Comparison of ENCODE assay signal across 12 mouse cellular contexts in genomic region chr11:109266161-109266910, GRCm38 (mm10). TPM values are rescaled to one million over a fixed set of nuclear protein-coding genes. Genes with fewer than 3 reads are reported as not detected.
DNase-seq lines count a peak whose midpoint lies in the region; ATAC-seq and TF ChIP-seq lines count a peak whose summit lies in the region.
"Had no signal": no experiment of that assay in that cellular context is flagged by ENCODE, and none has a peak within 500 bp of the region (broad histone marks: within the 10 kb centered on the region; RNA-seq: fewer than 3 reads in every experiment).

No protein-coding gene starts in this region.

- H3K9ac ChIP-seq in forebrain, postnatal 0 days, result no peak overlapping the region
- no peak overlapping the region for H3K9ac ChIP-seq in forebrain, embryonic 11.5 days (ENCODE audit: low read length)
- no peak overlapping the region for H3K9ac ChIP-seq in lung, postnatal 0 days (replicated peaks; ENCODE audit: low read depth)
- no peak overlapping the region for H3K9ac ChIP-seq in stomach, embryonic 16.5 days (ENCODE audit: low read length)

- no peaks in the 10 kb centered on the region for H3K9me3 ChIP-seq in forebrain, postnatal 0 days (ENCODE audit: low read length)
- no peaks in the 10 kb centered on the region for H3K9me3 ChIP-seq in forebrain, embryonic 11.5 days (ENCODE audit: control insufficient read depth, low read length)
- H3K9me3 ChIP-seq in lung, postnatal 0 days (ENCODE audit: low read length), result no peaks in the 10 kb centered on the region
- no peaks in the 10 kb centered on the region for H3K9me3 ChIP-seq in stomach, embryonic 16.5 days (replicated peaks; ENCODE audit: control insufficient read depth, low read length)

- no peaks in the 10 kb centered on the region; the same call in 1 of the 2 replicates for H3K36me3 ChIP-seq in forebrain, postnatal 0 days (ENCODE audit: insufficient read depth)
- H3K36me3 ChIP-seq in forebrain, embryonic 11.5 days (ENCODE audit: control insufficient read depth, insufficient read depth, low read length), result no peaks in the 10 kb centered on the region
- H3K36me3 ChIP-seq in lung, postnatal 0 days (ENCODE audit: insufficient read depth, low read length), result no peaks in the 10 kb centered on the region
- no peaks in the 10 kb centered on the region for H3K36me3 ChIP-seq in stomach, embryonic 16.5 days (ENCODE audit: control insufficient read depth, insufficient read depth, low read length)

- peak; percentile 67 for DNase-seq in forebrain, postnatal 0 days
- DNase-seq in forebrain, embryonic 11.5 days (ENCODE audit: low spot score), result no peak
- DNase-seq in lung, postnatal 10 days, result peak; percentile 14
- no peak for DNase-seq in lung, postnatal 0 days (ENCODE audit: low spot score)
- peak; percentile 40 to 43 for DNase-seq in left cerebral cortex, postnatal 36 days (ENCODE audit: low spot score in 2 of 2)
- no peak for DNase-seq in T-cell, adult 2 months (ENCODE audit: low spot score)
- DNase-seq in B cell, adult 2 months, result no peak
- DNase-seq: heart, adult 18-20 months; thymus, postnatal 25 days had no signal

- H3K4me1 ChIP-seq in forebrain, postnatal 0 days (ENCODE audit: insufficient read depth), result no peaks in the 10 kb centered on the region
- H3K4me1 ChIP-seq in forebrain, embryonic 11.5 days (replicated peaks; ENCODE audit: control insufficient read depth, insufficient read depth, low read length), result no peaks in the 10 kb centered on the region
- H3K4me1 ChIP-seq in lung, postnatal 0 days (ENCODE audit: insufficient read depth, low read depth, low read length), result no peaks in the 10 kb centered on the region
- H3K4me1 ChIP-seq in stomach, embryonic 16.5 days (ENCODE audit: control insufficient read depth, insufficient read depth, low read length), result peaks cover 8% of the 10 kb centered on the region; the same call in 1 of the 2 replicates

- peak; percentile 38; the same call in 1 of the 2 replicates for ATAC-seq in forebrain, postnatal 0 days
- no peak for ATAC-seq in forebrain, embryonic 11.5 days (replicated peaks; ENCODE audit: low FRiP score)
- ATAC-seq in lung, postnatal 0 days, result no peak
- ATAC-seq in stomach, embryonic 16.5 days (ENCODE audit: insufficient read depth, low FRiP score), result peak; percentile 61; the same call in 1 of the 2 replicates

- no peak overlapping the region for H3K27ac ChIP-seq in forebrain, postnatal 0 days (ENCODE audit: low read depth, low read length)
- H3K27ac ChIP-seq in forebrain, embryonic 11.5 days (ENCODE audit: low read depth, low read length), result no peak overlapping the region
- no peak overlapping the region for H3K27ac ChIP-seq in lung, postnatal 0 days (ENCODE audit: low read length)
- H3K27ac ChIP-seq in stomach, embryonic 16.5 days (ENCODE audit: low read length), result no peak overlapping the region

- no peak for TF ChIP-seq CTCF in forebrain, postnatal 0 days (IDR thresholded peaks at IDR 0.05; ENCODE audit: low read depth)
- TF ChIP-seq CTCF in lung, postnatal 0 days (IDR thresholded peaks at IDR 0.05), result no peak

- intact Hi-C loops in left cerebral cortex, postnatal 36 days (cut with DNase I), result no loop called here

- WGBS in forebrain, postnatal 0 days, result 74% methylated on average over 12 of the region's 12 CpGs
- WGBS in forebrain, embryonic 11.5 days, result 90% methylated on average over 12 of the region's 12 CpGs
- 56% methylated on average over 12 of the region's 12 CpGs for WGBS in lung, postnatal 0 days
- 49% methylated on average over 12 of the region's 12 CpGs for WGBS in stomach, embryonic 16.5 days

- H3K4me2 ChIP-seq in forebrain, postnatal 0 days (ENCODE audit: low read depth), result no peak overlapping the region
- H3K4me2 ChIP-seq in forebrain, embryonic 11.5 days (ENCODE audit: low read depth, low read length, severe bottlenecking), result no peak overlapping the region
- H3K4me2 ChIP-seq in lung, postnatal 0 days (replicated peaks; ENCODE audit: low read depth, low read length), result no peak overlapping the region
- no peak overlapping the region for H3K4me2 ChIP-seq in stomach, embryonic 16.5 days (ENCODE audit: low read depth, low read length)

- no peaks in the 10 kb centered on the region for H3K27me3 ChIP-seq in forebrain, postnatal 0 days (ENCODE audit: insufficient read depth, low read length)
- H3K27me3 ChIP-seq in forebrain, embryonic 11.5 days (ENCODE audit: control insufficient read depth, insufficient read depth, low read length), result no peaks in the 10 kb centered on the region
- no peaks in the 10 kb centered on the region for H3K27me3 ChIP-seq in lung, postnatal 0 days (replicated peaks; ENCODE audit: insufficient read depth, low read length)
- H3K27me3 ChIP-seq in stomach, embryonic 16.5 days (ENCODE audit: control insufficient read depth, insufficient read depth, low read length), result no peaks in the 10 kb centered on the region

- no peak overlapping the region for H3K4me3 ChIP-seq in forebrain, postnatal 0 days (ENCODE audit: low read depth, low read length)
- no peak overlapping the region for H3K4me3 ChIP-seq in forebrain, embryonic 11.5 days (ENCODE audit: low read depth, low read length)
- no peak overlapping the region for H3K4me3 ChIP-seq in lung, postnatal 0 days (ENCODE audit: low read depth, low read length)
- no peak overlapping the region for H3K4me3 ChIP-seq in stomach, embryonic 16.5 days (replicated peaks; ENCODE audit: low read length)
- H3K4me3 ChIP-seq: erythroblast, embryonic 14.5 days; myocyte had no signal

- no peak for TF ChIP-seq EP300 in lung, postnatal 0 days (IDR thresholded peaks at IDR 0.05)

RNA-seq across cellular contexts. Expression of gene Rgs9, which starts 31.6 kb away (rescaled TPM):
- total RNA-seq in forebrain, postnatal 0 days (2014; rRNA removed), result 25.6 and 31.8 TPM in 2 replicates
- polyA plus RNA-seq in forebrain, postnatal 0 days (2015; fragmentation: Nextera tagmentation; extraction: Ambion mirVana), result 12.2 and 15.3 TPM in 2 replicates
- polyA plus RNA-seq in forebrain, embryonic 11.5 days (2014; fragmentation: Nextera tagmentation; extraction: Ambion mirVana), result 1.4 and 1.6 TPM in 2 replicates
- polyA plus RNA-seq in lung, postnatal 0 days (2015; fragmentation: Nextera tagmentation; extraction: Ambion mirVana), result 3.0 TPM in 2 replicates
- 10 to 100 TPM; 30.8 to 65.3 TPM for total RNA-seq in left cerebral cortex, postnatal 36 days (2021)
- 2.1 and 2.3 TPM in 2 replicates for polyA plus RNA-seq in stomach, embryonic 16.5 days (2015; fragmentation: Nextera tagmentation; extraction: Ambion mirVana)
- polyA plus RNA-seq: erythroblast, embryonic 14.5 days; myocyte had no signal

Comparison
In these comparisons a context has a peak if more than half of its experiments do, and no peak if none do; other contexts are left out.
1. ATAC-seq: peak in forebrain, postnatal 0 days (single experiment) and stomach, embryonic 16.5 days (single experiment); none in forebrain, embryonic 11.5 days (single experiment) and lung, postnatal 0 days (single experiment).
2. DNase-seq: peak in forebrain, postnatal 0 days (single experiment), lung, postnatal 10 days (single experiment) and left cerebral cortex, postnatal 36 days (2 of 2); none in forebrain, embryonic 11.5 days (single experiment), lung, postnatal 0 days (single experiment), T-cell, adult 2 months (single experiment) and B cell, adult 2 months (0 of 2).